Mouse (Mus musculus): ENCODE results near the gene Vipr2. TPM values are rescaled to one million over a fixed set of nuclear protein-coding genes. Genes with fewer than 3 reads are reported as not detected.

The Vipr2 gene
- total and polyA plus RNA-seq, 3 experiments = 0.16 TPM; not detected in 2

DNA sequence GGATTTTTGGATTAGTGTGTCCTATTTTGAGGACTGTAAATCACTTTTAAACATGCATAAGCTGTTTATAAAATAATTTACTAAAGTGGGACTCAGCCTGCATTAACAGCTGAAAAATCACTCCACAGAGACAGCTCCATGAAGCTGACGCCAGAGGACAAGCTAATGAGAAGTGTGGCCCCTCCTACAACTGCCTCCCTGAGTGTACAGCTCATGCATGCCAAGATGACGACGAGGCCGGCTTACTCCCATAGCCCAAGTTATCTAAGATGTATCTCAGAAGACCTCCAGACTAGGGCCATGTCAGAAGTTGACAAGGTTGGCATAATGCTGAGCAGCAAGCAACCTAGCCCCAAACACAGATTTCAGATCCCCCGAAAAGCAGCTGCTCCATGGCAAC lies 81.7 kb downstream of the Vipr2 start:
- DNase-seq (ENCODE audit: low spot score) = no peak
- Histone ChIP-seq H3K27me3 (ENCODE audit: insufficient read depth, low read length) (no peaks in the 10 kb centered on the region), H3K4me1 (ENCODE audit: insufficient read depth, low read depth, low read length) (no peaks in the 10 kb centered on the region), H3K4me3 (ENCODE audit: low read depth, low read length) (no peak overlapping the region), H3K9me3 (replicated peaks) (no peaks in the 10 kb centered on the region), H3K36me3 (replicated peaks) (no peaks in the 10 kb centered on the region)
- no peak for ATAC-seq (ENCODE audit: extremely low read depth, insufficient number of reproducible peaks, low FRiP score, poor library complexity, severe bottlenecking)
- TF ChIP-seq TAL1 (conservative IDR thresholded peaks at IDR 0.05; ENCODE audit: low read depth, low read length) (no peak), GATA1 (IDR thresholded peaks at IDR 0.05; ENCODE audit: borderline replicate concordance, low read length) (no peak), GATA2 (IDR thresholded peaks at IDR 0.05; ENCODE audit: borderline replicate concordance, low read depth, low read length) (no peak), POLR2AphosphoS5 (IDR thresholded peaks at IDR 0.05; ENCODE audit: insufficient replicate concordance, low read depth, low read length) (no peak), CTCF (IDR thresholded peaks at IDR 0.05; ENCODE audit: low read depth, low read length) (no peak)

DNA sequence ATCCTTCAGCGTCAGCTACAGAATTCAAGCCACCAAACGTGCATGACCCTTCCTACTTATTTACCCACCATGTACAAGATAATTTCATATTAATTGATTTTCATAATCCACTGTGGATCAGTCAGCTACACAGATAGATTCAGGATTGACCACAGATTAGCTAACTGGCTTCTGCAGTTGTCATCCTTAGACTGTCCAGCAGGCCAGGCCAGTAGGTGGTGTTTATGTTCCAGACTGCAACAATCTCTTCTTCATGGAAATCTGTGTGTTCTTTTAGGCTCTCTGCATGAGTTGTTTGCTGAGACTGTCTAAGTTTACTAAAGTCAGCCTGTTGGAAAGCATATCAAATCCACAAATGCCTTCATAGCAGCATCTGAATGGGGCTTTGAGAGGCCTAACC lies 82.2 kb downstream of the Vipr2 start:
- H3K36me3 ChIP-seq (replicated peaks) = no peaks in the 10 kb centered on the region

DNA sequence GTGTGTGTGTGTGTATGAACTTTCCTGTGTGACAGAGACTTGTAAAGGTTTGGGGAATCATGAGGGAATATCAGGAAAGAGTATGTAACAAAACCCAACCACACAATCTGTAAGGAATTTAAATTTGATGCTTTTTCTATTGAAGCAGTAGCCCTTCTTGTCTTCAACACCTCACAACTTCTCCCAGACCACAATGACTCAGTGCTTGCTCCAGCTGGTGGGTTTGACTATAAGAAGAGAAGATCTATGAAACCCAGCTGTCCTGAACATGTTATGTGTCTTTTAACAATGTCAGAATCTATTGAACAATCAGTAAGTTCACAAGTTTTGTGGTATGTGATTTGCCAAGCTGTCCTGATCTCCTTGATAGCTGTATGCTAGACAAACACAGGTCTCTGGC lies 87.8 kb downstream of the Vipr2 start:
- Histone ChIP-seq H3K27me3 (ENCODE audit: insufficient read depth, low read length) (no peaks in the 10 kb centered on the region; the same call in 1 of the 2 replicates), H3K4me3 (ENCODE audit: low read depth, low read length) (no peak overlapping the region), H3K4me1 (ENCODE audit: insufficient read depth, low read depth, low read length) (no peaks in the 10 kb centered on the region), H3K9me3 (replicated peaks) (no peaks in the 10 kb centered on the region), H3K36me3 (replicated peaks) (no peaks in the 10 kb centered on the region)
- DNase-seq (ENCODE audit: low spot score) (no peak), ATAC-seq (ENCODE audit: extremely low read depth, insufficient number of reproducible peaks, low FRiP score, poor library complexity, severe bottlenecking) (no peak)
- TF ChIP-seq TAL1 (conservative IDR thresholded peaks at IDR 0.05; ENCODE audit: low read depth, low read length) (no peak), POLR2AphosphoS5 (IDR thresholded peaks at IDR 0.05; ENCODE audit: insufficient replicate concordance, low read depth, low read length) (no peak), GATA1 (IDR thresholded peaks at IDR 0.05; ENCODE audit: borderline replicate concordance, low read length) (no peak), GATA2 (IDR thresholded peaks at IDR 0.05; ENCODE audit: borderline replicate concordance, low read depth, low read length) (no peak), CTCF (IDR thresholded peaks at IDR 0.05; ENCODE audit: low read depth, low read length) (no peak)

More for the DNA sequence above, 82.2 kb downstream of the Vipr2 start:
- Histone ChIP-seq H3K9me3 (replicated peaks) (no peaks in the 10 kb centered on the region), H3K4me1 (ENCODE audit: insufficient read depth, low read depth, low read length) (no peaks in the 10 kb centered on the region), H3K4me3 (ENCODE audit: low read depth, low read length) (no peak overlapping the region), H3K27me3 (ENCODE audit: insufficient read depth, low read length) (no peaks in the 10 kb centered on the region)
- DNase-seq (ENCODE audit: low spot score) = no peak
- ATAC-seq (ENCODE audit: extremely low read depth, insufficient number of reproducible peaks, low FRiP score, poor library complexity, severe bottlenecking) = no peak
- TF ChIP-seq GATA2 (IDR thresholded peaks at IDR 0.05; ENCODE audit: borderline replicate concordance, low read depth, low read length) = no peak
- no peak for TF ChIP-seq CTCF (IDR thresholded peaks at IDR 0.05; ENCODE audit: low read depth, low read length)
- TF ChIP-seq TAL1 (conservative IDR thresholded peaks at IDR 0.05; ENCODE audit: low read depth, low read length) = no peak
- TF ChIP-seq POLR2AphosphoS5 (IDR thresholded peaks at IDR 0.05; ENCODE audit: insufficient replicate concordance, low read depth, low read length) = no peak
- no peak for TF ChIP-seq GATA1 (IDR thresholded peaks at IDR 0.05; ENCODE audit: borderline replicate concordance, low read length)

DNA sequence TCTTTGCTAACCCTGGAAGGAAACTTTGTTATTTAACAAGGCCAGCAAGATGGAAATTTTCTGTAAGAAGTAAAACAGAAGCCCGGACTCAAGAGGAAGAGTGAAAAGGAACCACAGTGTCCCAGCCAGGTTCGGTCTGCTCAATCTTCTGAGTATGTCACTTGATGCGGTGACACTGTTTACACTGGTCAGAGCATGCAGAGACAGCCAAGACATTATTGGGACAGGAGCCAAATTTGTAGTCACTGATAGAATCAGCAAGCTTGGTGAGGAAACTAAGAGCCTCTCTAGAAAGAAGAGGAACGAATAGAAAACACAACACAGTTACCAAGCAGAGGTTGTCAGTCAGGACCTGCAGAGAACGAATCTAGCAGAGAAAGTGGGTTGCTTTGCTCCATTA lies 92.1 kb downstream of the Vipr2 start:
- no peaks in the 10 kb centered on the region for H3K4me1 ChIP-seq (ENCODE audit: insufficient read depth, low read depth, low read length)
- no peak for TF ChIP-seq CTCF (IDR thresholded peaks at IDR 0.05; ENCODE audit: low read depth, low read length)
- no peak for TF ChIP-seq GATA2 (IDR thresholded peaks at IDR 0.05; ENCODE audit: borderline replicate concordance, low read depth, low read length)
- TF ChIP-seq POLR2AphosphoS5 (IDR thresholded peaks at IDR 0.05; ENCODE audit: insufficient replicate concordance, low read depth, low read length) = no peak
- no peak for DNase-seq (ENCODE audit: low spot score)
- H3K36me3 ChIP-seq (replicated peaks) = no peaks in the 10 kb centered on the region
- no peaks in the 10 kb centered on the region for H3K9me3 ChIP-seq (replicated peaks)
- H3K4me3 ChIP-seq (ENCODE audit: low read depth, low read length) = no peak overlapping the region
- no peak for ATAC-seq (ENCODE audit: extremely low read depth, insufficient number of reproducible peaks, low FRiP score, poor library complexity, severe bottlenecking)
- no peaks in the 10 kb centered on the region; the same call in 1 of the 2 replicates for H3K27me3 ChIP-seq (ENCODE audit: insufficient read depth, low read length)

DNA sequence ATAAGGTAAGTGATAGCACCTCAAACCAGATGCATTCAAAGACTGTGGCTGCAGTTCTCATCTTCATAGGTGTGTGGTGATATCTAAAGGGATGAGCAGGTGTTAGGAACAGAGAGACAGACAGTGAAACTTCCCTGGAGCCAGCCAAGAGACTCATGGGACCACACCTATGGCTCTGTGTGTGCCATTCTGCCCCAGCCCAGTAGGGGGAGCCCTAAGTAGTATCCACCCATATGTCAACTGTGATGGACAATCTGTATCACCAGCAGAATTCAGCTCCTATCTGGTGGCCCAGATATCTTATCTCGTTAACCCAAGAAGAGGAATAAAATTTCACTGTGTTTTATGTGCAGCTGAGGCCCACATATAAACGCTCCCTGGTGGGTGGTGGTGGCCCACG lies 99.4 kb downstream of the Vipr2 start:
- Histone ChIP-seq H3K9me3 (replicated peaks) (no peaks in the 10 kb centered on the region), H3K36me3 (replicated peaks) (no peaks in the 10 kb centered on the region), H3K4me3 (ENCODE audit: low read depth, low read length) (no peak overlapping the region), H3K4me1 (ENCODE audit: insufficient read depth, low read depth, low read length) (no peaks in the 10 kb centered on the region), H3K27me3 (ENCODE audit: insufficient read depth, low read length) (no peaks in the 10 kb centered on the region)
- peak; percentile 90 for ATAC-seq (ENCODE audit: extremely low read depth, insufficient number of reproducible peaks, low FRiP score, poor library complexity, severe bottlenecking)
- TF ChIP-seq POLR2AphosphoS5 (IDR thresholded peaks at IDR 0.05; ENCODE audit: insufficient replicate concordance, low read depth, low read length) (no peak), CTCF (IDR thresholded peaks at IDR 0.05; ENCODE audit: low read depth, low read length) (peak; percentile 96)
- DNase-seq (ENCODE audit: low spot score) = peak; percentile 51

DNA sequence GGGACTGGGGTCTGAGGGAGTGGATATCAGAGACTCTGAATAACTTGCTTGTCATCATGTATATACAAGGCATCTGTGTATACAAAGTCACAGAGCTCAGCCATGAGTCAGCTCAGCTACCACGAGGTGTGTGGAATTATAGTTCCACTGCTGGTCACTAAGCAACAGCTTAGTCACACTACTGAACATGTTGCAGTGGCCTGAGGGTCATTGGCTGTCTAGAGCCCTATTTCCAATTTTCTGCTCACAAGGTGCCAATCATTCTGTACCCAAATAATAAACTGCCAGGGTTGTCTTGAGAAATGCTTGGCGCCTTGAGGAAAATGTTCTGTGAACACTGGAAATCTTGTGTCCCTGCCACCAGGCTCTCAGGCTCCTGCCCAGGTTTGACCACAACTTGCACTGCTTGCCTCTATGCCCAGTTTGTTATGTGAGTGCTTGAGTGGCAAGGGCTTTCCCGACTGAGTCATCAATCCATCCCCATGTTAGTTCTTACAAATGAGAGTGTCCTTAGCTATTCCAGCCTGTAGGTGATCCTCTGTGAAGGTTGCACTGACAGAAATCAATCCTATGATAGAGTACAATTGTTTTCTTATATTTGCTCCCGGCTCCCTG lies 104.0 kb downstream of the Vipr2 start:
- DNase-seq (ENCODE audit: low spot score) (no peak), ATAC-seq (ENCODE audit: extremely low read depth, insufficient number of reproducible peaks, low FRiP score, poor library complexity, severe bottlenecking) (no peak)
- no peak for TF ChIP-seq CTCF (IDR thresholded peaks at IDR 0.05; ENCODE audit: low read depth, low read length)
- no peak for TF ChIP-seq TAL1 (conservative IDR thresholded peaks at IDR 0.05; ENCODE audit: low read depth, low read length)
- no peak for TF ChIP-seq POLR2AphosphoS5 (IDR thresholded peaks at IDR 0.05; ENCODE audit: insufficient replicate concordance, low read depth, low read length)
- no peak for TF ChIP-seq GATA2 (IDR thresholded peaks at IDR 0.05; ENCODE audit: borderline replicate concordance, low read depth, low read length)
- no peak for TF ChIP-seq GATA1 (IDR thresholded peaks at IDR 0.05; ENCODE audit: borderline replicate concordance, low read length)
- H3K27me3 ChIP-seq (ENCODE audit: insufficient read depth, low read length) = peaks cover 4% of the 10 kb centered on the region
- no peaks in the 10 kb centered on the region for H3K36me3 ChIP-seq (replicated peaks)
- no peaks in the 10 kb centered on the region for H3K4me1 ChIP-seq (ENCODE audit: insufficient read depth, low read depth, low read length)
- no peaks in the 10 kb centered on the region for H3K9me3 ChIP-seq (replicated peaks)
- H3K4me3 ChIP-seq (ENCODE audit: low read depth, low read length) = no peak overlapping the region

Data from G1E (cell line).